In the genomic region with DNA sequence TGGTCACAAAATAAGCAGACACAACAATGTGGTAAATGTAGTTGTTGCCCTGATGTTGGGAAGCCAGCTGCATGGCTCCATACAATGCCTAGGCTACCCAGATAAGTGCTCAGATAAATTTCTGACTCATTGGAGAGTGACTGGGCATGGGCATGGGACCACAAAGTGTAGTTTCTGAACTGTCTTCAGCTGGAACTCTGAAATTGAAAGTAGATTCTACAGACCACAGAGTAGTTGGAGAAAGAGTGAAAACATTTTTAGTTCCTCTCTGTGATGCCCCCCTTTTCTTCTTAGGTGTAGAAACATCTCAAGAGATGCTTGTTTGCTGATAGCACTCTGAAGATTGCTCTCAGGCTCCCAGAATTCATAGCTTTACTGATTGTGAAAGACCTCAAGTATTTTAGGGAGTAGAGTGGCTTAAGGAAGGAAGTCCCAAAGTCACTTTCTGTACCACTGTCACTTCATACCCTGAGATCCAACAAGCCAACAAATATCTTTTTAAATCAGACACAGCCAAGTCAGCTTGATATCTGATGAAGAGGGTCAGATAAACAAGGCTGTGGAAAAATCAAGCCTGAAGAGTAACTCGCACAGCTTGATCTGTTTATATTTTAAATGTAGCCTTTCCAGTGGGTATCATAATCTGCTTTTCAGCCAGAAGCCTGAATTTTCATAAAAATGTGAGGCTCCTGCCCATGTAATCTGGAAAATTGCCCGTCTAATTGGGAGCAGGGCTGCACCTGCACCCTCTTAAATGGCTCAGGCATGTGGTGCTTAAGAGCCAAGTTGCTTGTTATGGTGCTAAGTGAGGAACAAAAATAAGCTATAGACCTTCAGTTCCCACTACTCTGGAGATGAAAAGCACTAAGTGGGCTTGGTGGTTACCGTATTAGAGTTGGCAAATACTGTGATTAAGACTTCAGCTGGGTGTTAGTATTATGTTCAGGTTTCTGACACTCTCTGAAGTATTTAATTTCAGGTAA, we compare ENCODE assay signal across 19 mouse cellular contexts.
DNase-seq lines count a peak whose midpoint lies in the region; ATAC-seq and TF ChIP-seq lines count a peak whose summit lies in the region.
"Had no signal": no experiment of that assay in that cellular context is flagged by ENCODE, and none has a peak within 500 bp of the region (broad histone marks: within the 10 kb centered on the region; RNA-seq: fewer than 3 reads in every experiment).

No protein-coding gene starts in this region.

- H3K9ac ChIP-seq in lung, embryonic 14.5 days, result no peak overlapping the region
- H3K9ac ChIP-seq: hindbrain, embryonic 12.5 days; liver, embryonic 15.5 days; neural tube, embryonic 12.5 days had no signal

- H3K4me2 ChIP-seq in lung, embryonic 14.5 days, result no peak overlapping the region
- H3K4me2 ChIP-seq: hindbrain, embryonic 12.5 days; liver, embryonic 15.5 days; neural tube, embryonic 12.5 days had no signal

- WGBS in lung, embryonic 14.5 days, result 50% methylated on average over 3 of the region's 3 CpGs

- H3K4me1 ChIP-seq in lung, embryonic 14.5 days (ENCODE audit: insufficient read depth), result no peaks in the 10 kb centered on the region
- H3K4me1 ChIP-seq: hindbrain, embryonic 12.5 days; liver, embryonic 15.5 days; neural tube, embryonic 12.5 days had no signal

- H3K36me3 ChIP-seq in lung, embryonic 14.5 days (ENCODE audit: insufficient read depth), result no peaks in the 10 kb centered on the region
- H3K36me3 ChIP-seq: hindbrain, embryonic 12.5 days; liver, embryonic 15.5 days; midbrain, embryonic 10.5 days; neural tube, embryonic 12.5 days had no signal

- no peak overlapping the region for H3K27ac ChIP-seq in lung, embryonic 14.5 days (ENCODE audit: low read depth)
- no peak overlapping the region for H3K27ac ChIP-seq in layer of hippocampus, adult 2 months
- H3K27ac ChIP-seq: hindbrain, embryonic 12.5 days; liver, embryonic 15.5 days; midbrain, embryonic 10.5 days; neural tube, embryonic 12.5 days; stomach, postnatal 0 days had no signal

- no peaks in the 10 kb centered on the region for H3K9me3 ChIP-seq in lung, embryonic 14.5 days (ENCODE audit: low read depth, low read length)
- H3K9me3 ChIP-seq: hindbrain, embryonic 12.5 days; liver, embryonic 15.5 days; midbrain, embryonic 10.5 days; neural tube, embryonic 12.5 days had no signal

- TF ChIP-seq POLR2A in brain, embryonic 14.5 days (IDR thresholded peaks at IDR 0.05; ENCODE audit: borderline replicate concordance, extremely low read depth, insufficient read depth, insufficient read length, poor library complexity, severe bottlenecking), result no peak

- H3K4me3 ChIP-seq in lung, embryonic 14.5 days (ENCODE audit: low read depth, low read length), result no peak overlapping the region
- H3K4me3 ChIP-seq in layer of hippocampus, adult 2 months, result no peak overlapping the region
- H3K4me3 ChIP-seq: hindbrain, embryonic 12.5 days; liver, embryonic 15.5 days; midbrain, embryonic 10.5 days; neural tube, embryonic 12.5 days had no signal

- TF ChIP-seq CTCF in lung, embryonic 14.5 days (IDR thresholded peaks at IDR 0.05; ENCODE audit: low read depth), result no peak
- no peak for TF ChIP-seq CTCF in brain, embryonic 14.5 days (IDR thresholded peaks at IDR 0.05; ENCODE audit: borderline replicate concordance, extremely low read depth, insufficient read depth, insufficient read length)
- no peak for TF ChIP-seq CTCF in layer of hippocampus, adult 2 months (conservative IDR thresholded peaks at IDR 0.05)

- ATAC-seq in lung, embryonic 14.5 days (ENCODE audit: insufficient read depth), result peak; percentile 41; the same call in 1 of the 2 replicates
- ATAC-seq in megakaryocyte-erythroid progenitor cell, adult 5-6 weeks (replicated peaks; ENCODE audit: low FRiP score, low TSS enrichment, poor library complexity, severe bottlenecking), result peak; percentile 18; the same call in 1 of the 2 replicates

- H3K27me3 ChIP-seq in lung, embryonic 14.5 days (ENCODE audit: insufficient read depth, low read length), result no peaks in the 10 kb centered on the region
- H3K27me3 ChIP-seq: hindbrain, embryonic 12.5 days; liver, embryonic 15.5 days; neural tube, embryonic 12.5 days had no signal

- DNase-seq in cerebellum, adult 9-10 months, result peak; percentile 44
- DNase-seq in cerebellum, postnatal 36 days, result no peak
- DNase-seq in lung, embryonic 14.5 days, result peak; percentile 36
- DNase-seq in lung, postnatal 4 days, result no peak
- DNase-seq in brain, embryonic 14.5 days (ENCODE audit: low read depth), result peak; percentile 71
- DNase-seq in adipocyte (ENCODE audit: low spot score), result no peak
- no peak for DNase-seq in layer of hippocampus, adult 2 months (ENCODE audit: low spot score in 2 of 2)
- DNase-seq: embryo, embryonic 11 days; gastrocnemius, postnatal 10 days; kidney, adult 9 months; kidney, postnatal 36 days; right cerebral cortex, postnatal 14 days; thymus, postnatal 36 days had no signal

Comparison
In these comparisons a context has a peak if more than half of its experiments do, and no peak if none do; other contexts are left out.
1. DNase-seq: peak in cerebellum, adult 9-10 months (single experiment), lung, embryonic 14.5 days (single experiment) and brain, embryonic 14.5 days (single experiment); none in cerebellum, postnatal 36 days (0 of 2), lung, postnatal 4 days (0 of 2), adipocyte (single experiment) and layer of hippocampus, adult 2 months (0 of 2).